Mouse (Mus musculus) ZHBTc4 (cell line): Measurements from ENCODE around the gene 1700023F06Rik.

Experiments used
- DNase-seq: peaks from one replicate; pipeline ENCODE4 v3.0.0-alpha.2; 2011; ENCODE audit warnings: low read depth, low spot score

1700023F06Rik gene

DNA sequence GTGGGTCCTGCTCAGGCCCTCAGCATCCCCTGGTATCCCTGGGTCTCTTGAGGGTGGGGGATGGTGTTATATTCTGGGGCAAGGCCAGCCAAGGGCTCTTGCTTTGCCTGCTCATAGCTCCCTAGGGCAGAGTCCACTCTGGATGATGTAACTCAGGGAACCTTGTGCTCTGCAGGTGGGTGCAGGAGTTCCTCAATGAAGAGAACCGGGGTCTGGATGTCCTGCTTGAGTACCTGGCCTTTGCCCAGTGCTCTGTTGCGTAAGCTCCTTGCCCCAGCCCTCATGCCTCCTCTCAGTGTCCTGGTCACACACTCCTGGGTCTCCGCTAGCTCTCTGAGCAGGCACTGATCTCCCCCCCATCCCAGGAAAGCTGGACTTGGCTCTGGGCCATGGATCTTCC, 26.4 kb downstream of the 1700023F06Rik start:
- no peak for DNase-seq

DNA sequence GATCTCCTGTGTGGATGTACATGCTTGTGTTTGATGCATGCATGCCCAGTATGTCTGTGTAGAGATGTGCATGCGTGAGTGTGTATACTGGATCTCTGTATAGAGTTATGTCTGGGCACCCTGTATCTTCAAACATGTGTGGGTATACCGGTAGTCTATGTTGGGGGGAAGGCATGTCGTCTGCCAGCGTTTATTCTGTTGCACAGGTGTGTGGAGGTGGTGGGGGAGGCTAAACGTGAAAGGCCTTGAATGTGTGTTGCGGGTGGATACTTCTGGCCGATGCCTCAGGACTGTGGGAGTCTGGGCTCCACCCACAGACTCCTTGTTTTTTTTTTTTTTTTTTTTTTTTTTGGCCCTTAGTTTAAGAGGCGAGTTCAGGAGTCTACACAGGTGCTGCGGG, 27.0 kb downstream of the 1700023F06Rik start:
- no peak for DNase-seq

DNA sequence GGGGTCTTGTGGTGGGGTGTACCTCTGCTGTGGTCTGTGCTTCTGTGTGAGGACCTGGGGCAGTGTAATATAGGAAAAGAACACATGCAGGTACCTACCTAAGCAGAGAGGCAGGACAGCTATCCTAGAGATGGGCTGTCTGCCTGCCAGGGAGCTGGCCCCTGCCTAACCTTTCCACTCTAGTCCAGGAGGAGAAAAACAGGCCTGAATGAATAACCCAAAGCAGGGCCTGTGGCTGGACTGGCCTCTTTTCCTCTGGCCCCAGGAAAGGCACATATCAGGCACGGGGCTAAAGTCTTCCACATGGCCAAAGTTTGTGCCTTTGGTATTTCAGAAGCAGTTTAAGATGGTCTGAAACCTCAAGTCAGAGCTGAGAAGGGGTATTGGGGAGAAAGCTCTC, 27.9 kb downstream of the 1700023F06Rik start:
- no peak for DNase-seq

DNA sequence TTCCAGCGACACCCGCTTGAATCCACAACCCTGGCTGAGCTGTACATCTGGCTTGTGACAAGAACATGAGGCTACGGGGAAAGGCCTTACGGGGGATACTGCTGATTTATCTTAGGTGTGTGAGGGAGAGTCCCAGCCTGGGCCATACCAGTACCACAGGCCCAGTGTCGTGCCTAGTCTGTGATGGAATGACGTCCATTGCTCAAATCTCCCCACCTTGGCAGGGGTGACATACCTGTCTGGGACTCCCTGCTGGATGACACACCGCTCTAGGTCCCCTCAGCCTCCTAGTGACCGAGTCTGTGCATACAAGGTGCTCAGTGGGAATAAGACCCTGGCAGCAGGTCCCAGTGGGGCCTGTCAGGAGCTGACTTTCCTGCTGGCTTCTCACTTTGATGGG, 29.6 kb downstream of the 1700023F06Rik start:
- no peak for DNase-seq

DNA sequence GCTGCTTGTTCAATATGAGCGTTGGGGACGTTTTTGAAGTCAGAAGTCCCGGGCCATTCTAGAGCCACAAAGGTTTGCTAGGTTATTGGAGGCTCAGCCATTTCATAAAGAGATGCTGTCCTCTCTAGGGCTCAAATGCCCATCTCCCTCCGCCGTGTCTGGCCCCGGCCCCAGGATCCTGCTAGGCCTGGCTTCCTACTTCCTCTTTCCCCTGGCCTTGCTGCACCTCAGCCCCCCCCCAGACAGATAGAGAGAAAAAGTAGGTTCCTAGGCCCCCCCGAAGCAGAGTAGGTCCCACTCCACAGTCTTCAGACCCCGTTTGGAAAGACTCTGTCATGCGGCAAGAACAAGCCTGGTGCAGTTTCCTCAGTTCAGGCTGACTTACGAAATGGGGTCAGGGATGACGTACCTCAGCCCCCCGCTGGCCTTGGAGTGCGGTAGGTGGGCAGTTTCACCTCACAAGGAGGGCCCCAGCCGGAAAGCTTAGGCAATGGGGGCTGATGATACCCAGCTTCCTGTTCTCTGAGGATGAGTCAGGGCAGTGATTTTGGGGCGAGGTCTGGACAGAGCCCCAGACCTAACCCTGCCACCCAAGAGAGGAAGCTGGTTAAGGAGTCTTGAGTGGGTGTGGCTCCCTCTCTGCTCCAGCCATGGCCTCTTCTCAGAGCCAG, 30.4 kb downstream of the 1700023F06Rik start:
- no peak for DNase-seq

DNA sequence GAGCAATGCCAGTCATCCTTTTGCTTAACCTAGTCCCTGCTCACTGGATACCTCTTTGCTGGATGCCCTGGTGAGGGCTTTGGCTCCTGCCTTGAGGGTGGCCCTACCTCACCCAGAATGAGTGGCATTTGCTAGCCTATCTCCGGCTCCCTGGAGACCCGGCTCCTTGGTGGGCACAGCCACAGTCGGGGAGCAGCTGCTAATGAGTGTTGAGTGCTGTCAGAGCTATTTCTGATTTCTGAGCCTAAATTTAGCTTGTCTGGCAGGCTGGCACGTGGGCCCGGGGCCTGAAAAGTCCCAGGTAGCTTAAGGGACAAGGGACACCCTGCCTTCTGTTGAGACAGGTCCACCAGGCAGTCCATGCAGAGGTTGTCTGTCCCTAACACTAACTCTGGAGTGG, 31.1 kb downstream of the 1700023F06Rik start:
- DNase-seq, result no peak

DNA sequence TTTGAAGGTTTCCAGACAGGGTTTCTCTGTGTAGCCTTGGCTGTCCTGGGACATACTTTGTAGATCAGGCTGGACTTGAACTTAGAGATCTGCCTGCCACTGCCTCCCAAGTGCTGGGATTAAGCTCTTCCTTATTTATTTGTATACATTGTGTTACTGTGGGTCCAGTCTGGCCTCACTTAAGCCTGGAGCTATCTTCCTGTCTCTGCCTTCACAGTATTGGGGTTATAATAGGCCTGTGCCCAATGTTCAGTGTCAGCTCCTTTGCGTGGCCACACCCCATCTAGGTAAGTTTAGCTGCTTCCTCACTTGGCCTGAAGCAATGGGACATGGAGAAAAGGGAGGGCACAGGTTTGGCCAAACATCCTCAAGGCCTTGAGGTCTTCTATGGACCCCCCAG, 31.8 kb downstream of the 1700023F06Rik start:
- DNase-seq, result no peak

DNA sequence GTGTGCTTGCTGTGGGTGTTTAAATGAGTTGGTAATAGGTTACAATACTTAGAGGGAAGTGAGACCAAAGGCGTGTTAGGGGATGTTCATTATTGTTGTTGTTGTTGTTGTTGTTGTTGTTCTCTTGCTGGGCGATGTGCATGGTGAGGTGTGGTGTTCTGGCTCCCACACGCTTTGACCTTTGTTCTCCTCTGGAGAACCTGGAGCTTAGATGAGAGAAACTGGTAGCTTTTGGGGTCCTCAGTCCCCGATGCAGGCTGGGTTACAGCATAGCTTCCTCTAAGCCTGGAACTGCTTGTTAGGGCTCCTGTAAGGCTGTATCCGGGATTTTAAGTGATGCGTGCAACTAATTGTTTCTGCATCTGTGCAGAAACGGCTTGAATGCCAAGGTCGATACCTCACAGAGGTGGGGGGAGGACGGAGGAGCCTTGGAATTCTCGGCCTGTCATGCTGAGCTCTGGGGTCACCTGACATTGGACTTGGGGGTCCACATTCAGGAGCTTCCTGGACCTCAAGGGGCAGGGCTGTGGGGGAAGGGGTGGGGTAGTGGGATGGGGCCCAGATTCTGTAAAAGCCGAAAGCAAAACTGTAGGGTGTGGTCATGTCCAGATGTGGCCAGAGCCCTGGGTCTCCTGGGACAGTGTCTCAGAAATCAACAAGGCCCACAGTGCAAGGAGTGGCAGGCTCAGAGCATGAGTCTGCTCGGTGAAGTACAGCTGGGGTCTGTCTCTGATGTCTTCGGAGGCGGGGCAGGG, 32.5 kb downstream of the 1700023F06Rik start:
- no peak for DNase-seq

DNA sequence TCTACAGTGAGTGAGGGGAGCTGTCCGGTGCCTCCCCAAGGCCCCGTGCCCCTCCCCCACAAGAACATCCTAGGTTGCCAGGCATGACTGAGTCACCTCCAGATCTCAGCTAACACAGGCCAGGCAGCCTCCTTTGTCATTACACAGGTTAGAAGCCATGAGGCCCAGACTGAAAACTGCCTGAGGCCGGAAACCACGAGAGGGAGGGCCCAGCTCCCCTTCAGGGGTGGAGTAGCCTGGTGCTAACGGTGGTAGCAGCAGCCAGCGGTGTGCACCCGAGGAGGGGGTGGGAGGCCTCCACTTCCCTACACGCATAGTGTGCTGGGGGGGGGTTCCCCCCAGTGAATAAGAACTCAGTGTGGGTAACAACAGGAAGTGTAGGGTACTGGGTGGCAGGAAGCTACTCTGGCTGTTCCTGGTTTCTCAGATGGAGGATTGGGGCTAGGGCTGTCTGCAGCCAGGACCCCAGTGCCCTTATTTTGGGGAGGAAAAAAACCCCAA, 33.4 kb downstream of the 1700023F06Rik start:
- DNase-seq, result peak; percentile 79

DNA sequence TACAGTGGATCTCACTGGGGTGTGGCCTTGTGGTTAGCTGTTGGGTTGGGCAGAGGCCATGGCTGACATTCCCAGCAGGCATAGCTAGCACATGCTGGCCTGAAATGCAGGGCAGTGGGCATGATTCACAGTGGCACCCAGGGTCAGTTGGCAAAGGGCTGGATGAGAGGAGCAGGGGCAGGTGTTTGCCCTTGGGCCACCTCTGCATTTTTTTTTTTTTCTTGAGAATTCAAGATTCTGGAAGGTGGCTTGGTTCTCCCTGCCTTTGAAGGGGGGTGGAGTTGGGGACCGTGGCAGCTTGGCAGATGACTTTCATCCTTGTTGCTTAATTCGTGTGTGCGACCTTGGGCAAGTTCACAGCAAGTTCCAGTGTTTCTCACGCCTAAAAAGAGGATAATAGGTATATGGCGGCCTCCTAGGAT, 33.9 kb downstream of the 1700023F06Rik start:
- no peak for DNase-seq

DNA sequence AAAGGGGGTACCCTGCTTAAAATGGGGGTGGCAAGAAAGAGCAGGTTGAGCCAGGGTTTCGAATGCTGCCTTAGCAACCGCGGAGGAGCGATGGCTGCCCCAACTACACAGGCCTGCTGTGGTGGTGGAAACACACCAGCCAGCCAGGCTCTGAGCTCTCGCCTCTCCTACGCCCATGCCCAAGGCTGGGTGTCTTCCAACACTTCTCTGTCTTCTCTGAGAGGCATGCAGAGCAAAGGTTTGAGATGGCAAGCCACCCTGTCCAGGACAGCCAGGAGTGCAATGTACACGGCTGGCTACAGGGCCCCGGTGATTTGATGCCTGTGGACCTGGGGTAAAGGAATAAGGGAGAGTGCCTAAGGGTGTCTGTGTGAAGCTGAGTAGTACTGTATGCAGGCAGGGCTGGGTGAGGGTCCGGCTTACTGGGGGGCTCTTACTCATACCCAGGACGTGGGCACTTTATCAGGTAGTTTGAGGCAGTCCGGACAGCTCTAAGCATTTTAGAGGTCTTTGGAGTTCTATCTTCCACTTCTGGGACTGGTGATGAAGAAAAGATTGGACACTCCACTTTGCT, 34.5 kb downstream of the 1700023F06Rik start:
- DNase-seq, result no peak

DNA sequence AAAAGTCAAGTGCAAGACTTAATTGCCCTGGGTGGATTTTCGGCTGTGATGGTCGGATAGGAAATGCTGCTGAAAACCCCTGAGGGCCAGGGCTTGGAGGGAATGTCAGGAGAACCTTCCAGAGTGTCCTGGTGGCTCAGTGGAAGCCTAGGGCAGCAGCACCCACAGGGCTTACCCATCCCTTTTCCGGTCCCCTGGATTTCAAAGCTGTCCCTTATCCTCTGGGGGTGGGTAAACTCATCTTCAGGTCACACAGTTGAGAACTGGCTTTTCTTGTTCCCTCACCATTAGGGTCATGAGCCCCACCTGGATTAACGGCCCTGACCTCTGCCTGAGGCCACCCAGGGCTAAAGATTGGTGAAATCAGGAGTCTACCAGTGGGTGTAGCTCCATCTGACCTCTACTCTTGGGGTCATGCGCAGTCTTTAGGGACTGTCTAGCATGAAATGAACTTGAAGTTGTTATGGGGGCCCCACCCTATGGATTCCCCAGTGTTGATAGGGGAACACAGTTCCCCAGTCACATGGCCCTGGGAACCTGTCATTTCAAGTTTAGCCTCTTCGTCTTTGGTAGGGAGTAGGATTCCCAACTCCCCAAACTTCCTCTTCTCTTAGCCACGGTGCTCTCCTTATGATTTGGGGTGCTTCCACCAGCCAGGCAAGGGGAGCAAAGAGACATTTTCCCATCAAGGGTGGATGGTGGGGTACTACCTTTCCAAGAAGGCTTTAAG, 35.2 kb downstream of the 1700023F06Rik start:
- DNase-seq, result no peak

DNA sequence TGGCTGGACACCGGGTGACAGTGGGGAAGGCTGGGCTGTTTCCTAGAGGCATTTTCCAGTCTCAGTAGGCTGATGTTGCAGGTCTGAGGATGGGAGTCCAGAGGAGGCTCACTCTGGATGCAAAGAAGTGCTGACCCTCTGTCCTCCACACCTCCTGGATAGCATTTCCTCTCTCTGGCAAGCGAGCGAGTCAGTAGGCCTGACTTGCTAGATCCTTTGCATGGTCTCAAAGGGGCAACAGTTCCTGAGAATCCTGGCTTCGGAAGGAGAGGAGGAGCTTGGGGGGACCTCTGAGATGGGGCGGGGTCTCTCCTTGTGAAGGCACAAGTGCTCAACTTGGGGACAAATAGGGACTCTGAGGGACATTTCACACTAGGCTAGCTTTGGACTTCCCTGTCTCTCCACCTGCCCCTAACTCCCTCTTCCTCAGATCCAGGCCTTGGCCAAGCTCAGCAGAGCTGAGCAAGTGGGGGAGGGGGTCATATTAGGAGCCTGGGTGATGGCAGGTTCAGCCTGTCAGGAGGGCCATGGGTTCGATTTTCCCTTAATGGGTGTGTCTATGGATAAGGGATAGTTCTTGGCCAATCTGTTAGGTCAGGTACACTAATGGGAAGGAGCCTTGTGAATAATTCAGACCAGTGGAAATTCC, 35.8 kb downstream of the 1700023F06Rik start:
- no peak for DNase-seq

DNA sequence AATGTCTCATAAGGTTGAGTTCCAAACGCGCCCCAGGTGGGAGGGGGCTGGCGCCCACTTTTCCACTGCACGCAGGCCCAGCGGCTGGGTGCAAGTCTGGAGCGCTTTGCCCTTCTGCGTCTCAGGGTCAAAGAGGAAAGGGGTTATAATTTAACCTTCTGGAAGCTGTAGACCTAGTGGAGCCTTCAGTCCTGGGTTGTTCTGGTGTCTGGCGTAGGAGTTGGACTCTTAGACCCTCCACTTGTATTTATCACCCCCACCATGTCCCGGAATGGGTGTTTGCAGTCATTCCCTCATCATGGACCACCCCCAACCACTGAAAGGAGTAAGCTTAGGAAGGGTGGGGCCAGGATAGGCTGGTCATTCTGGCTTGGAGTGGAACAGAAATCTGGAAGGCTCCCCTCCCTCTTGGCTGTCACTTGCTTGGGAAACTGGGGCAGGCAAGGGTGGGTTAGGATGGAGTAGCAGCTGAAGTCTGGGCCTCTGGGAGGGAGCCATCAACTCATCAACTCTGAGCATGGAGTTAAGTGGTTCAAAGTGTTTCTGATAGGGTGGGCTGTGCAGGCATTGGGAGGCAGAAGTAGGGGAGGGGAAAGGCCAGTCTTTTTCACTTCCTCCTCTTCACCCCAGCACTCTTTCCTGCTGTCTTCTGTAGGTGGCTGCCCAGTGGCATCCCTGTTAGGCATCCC, 36.5 kb downstream of the 1700023F06Rik start:
- DNase-seq, result no peak

DNA sequence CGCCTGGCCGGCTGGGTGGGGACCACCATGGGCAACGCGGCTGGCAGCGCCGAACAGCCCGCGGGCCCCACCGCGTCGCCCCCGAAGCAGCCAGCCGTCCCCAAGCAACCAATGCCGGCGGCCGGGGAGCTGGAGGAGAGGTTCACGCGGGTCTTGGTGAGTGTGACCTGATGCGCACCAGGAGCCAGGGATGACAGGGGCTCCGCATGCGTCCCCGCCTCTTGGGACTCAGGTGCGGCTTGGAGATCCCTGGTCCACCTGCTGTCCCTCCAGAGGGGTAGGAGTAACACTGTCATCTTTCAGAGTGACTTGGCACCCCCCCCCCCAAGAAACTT, 37.1 kb downstream of the 1700023F06Rik start:
- peak; percentile 62 for DNase-seq

DNA sequence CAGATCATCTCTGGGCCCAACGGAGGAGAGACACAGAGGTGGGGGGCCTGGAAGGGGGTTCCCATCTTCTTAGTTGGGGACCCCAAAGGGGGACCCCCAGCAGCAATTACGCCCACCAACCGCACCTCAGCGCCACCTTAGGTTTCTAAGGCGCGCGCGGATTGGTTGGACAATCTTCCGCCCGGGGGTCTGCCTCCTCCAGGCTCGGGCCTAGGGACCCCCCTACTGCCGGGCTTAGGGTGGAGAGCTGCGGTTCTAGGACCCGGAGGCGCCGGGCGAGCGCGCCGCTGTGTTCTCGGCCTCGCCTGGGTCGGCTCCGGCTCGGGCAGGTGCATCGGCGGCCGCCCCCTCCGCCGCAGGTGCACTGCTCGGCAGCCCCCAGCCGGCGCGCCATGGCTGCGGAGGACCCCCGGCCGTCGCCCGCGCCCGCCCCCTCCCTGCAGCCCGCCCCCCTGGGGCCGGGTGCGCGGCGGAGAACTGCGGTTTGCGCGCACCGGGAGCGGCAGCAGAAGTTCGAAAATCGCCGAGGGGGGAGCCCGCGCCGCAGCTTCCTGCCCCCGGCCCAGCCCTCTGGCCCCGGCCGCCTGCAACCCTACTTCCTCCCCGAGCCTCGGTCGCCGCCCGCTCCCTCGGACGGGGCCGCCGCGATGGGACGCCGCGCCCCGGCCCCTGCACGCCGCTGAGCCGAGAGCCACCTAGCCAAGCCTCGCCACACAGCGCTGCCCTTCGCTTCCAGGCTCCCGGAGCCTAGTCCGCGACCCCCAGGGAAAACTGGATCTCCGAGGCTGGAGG, 37.7 kb downstream of the 1700023F06Rik start, which contains the start of gene Fmnl1:
Gene Fmnl1, plus strand, starts transcription at position 614 of the 792 bp plus-strand sequence.
- DNase-seq, result no peak

DNA sequence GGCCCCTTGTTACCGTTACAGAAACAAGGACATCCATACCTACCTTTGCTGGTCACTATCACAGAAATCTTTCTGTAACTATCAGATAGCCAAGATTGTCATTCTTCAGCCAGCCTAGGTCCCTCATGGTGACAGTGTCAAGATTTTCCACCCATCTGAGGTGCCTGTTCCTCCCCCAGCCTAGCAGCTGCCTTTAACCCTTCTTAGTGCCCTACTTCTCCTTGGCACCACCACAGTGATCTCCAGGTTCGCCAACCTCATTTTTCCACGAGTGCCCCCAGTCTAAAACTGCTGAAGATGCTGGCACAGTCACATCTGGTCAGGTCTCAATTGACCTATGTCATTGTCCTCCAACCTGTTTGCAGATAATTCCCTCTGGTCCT, 38.3 kb downstream of the 1700023F06Rik start:
- no peak for DNase-seq

DNA sequence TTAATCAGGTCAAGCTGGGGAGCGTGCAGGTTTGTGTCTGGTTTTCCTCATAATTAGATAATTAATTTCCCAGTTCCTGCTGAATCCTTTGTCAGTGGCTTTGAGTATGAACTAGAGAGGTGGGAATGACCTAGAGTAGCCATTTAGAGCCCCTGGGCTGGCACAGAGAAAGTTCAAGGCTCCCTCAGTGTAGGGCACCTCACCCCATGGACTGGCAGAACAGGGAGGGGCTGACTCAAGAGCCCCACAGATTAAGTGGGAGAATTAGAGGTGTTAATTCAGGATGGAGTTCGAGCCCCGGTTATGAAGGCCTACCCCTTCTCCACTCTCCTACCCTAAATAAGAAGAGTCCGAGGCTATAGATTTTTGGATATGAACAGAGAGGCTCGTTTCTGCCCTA, 38.7 kb downstream of the 1700023F06Rik start:
- no peak for DNase-seq

DNA sequence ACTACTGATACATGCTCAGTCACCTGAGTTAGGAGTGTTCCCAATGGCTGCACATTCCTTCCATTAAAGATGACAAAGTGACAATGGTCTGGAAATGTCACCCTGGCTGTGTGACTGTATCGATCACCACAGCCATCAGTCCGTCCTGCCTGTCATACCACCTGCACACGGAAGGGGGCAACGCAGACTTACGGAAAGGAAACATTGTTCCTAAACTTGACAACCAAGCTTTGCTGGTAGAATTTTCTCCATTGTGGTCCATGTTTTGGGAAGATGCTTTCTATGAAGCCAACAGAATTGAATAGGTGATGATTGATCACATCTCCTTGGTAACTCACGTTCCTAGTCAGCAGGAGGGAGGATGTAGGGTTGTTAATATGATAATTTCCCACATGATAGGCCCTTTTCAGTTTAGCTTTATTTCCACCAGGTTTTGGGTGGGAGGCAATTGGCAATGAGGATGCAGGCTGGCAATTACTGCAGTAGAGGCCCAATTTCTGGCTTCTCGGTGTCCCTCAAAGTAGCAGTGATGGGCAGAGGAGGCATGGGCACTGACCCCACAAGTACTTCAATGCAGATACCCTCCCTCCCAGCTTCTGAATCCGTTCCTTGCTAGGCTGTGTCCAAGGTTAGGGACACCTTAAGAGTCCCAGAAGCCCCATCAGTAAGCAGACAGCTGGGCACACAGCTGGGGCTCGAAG, 39.5 kb downstream of the 1700023F06Rik start:
- peak; percentile 81 for DNase-seq

DNA sequence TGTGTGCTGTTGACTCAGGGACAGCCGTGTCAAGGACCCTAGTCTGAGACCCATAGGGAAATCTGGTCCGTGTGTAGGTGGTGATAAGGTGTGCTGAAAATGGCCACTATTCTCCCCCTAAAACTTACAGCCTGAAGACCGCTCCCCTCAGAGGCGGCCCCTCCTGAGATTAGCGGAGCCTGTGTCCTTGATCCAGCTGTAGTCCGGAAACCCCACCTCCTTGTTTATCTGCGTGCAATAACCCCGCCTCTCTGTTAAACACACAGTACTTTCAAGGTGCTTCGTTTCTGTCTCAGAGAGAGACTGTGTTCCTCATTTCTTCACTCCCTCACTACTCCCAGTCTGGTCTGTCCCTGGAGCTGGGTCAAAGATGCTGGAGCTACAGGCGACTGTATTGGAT, 44.0 kb downstream of the 1700023F06Rik start:
- peak; percentile 67 for DNase-seq
